Mouse (Mus musculus): ENCODE data around the gene Hp1bp3.

- TF ChIP-seq GATA1 (IDR thresholded peaks at IDR 0.05; ENCODE audit: low read length) (no peak), TAL1 (IDR thresholded peaks at IDR 0.05; ENCODE audit: low read length) (no peak)
These were observed 30.1 kb upstream of the Hp1bp3 start for GRCm38 (mm10) chr4:138185961-138186360.
